Mouse (Mus musculus) heart, embryonic 13.5 days (tissue): ENCODE data around the gene Exd1. TPM values are rescaled to one million over a fixed set of nuclear protein-coding genes. Genes with fewer than 3 reads are reported as not detected.
"Not testable (repeated sequence)": the region's sequence is repeated elsewhere in the genome, so short reads cannot be mapped to it uniquely, and the experiment has no call there.

Experiments used
- ATAC-seq: fragments of 200-750 bp; cut with Nextera tagmentation; 2 replicates; pipeline ENCODE4 v1.8.0; 2017; ENCODE audit warnings: moderate TSS enrichment; ENCODE audit not compliant: insufficient number of reproducible peaks, low FRiP score, low TSS enrichment; ENCODE audit errors: extremely low read depth
- H3K27ac ChIP-seq: fragments of 300-500 bp; sonication (generic); replicated peaks from 2 replicates; pipeline ENCODE4 v1.5.1; 2015; ENCODE audit warnings: moderate library complexity, mild to moderate bottlenecking, inconsistent platforms
- H3K27me3 ChIP-seq: fragments of 300-500 bp; sonication (generic); replicated peaks from 2 replicates; pipeline ENCODE4 v1.6.1; 2015; ENCODE audit warnings: mild to moderate bottlenecking, inconsistent platforms
- H3K36me3 ChIP-seq: fragments of 300-500 bp; sonication (generic); 2 replicates; pipeline ENCODE4 v1.6.1; 2015; ENCODE audit warnings: mild to moderate bottlenecking, inconsistent platforms
- H3K4me1 ChIP-seq: fragments of 300-500 bp; sonication (generic); 2 replicates; pipeline ENCODE4 v1.6.1; 2015; ENCODE audit warnings: inconsistent platforms
- H3K4me2 ChIP-seq: fragments of 300-500 bp; sonication (generic); 2 replicates; pipeline ENCODE4 v1.6.1; 2015; ENCODE audit warnings: inconsistent platforms, mild to moderate bottlenecking, moderate library complexity
- H3K4me3 ChIP-seq: fragments of 300-500 bp; sonication (generic); 2 replicates; pipeline ENCODE4 v1.5.1; 2015; ENCODE audit warnings: moderate library complexity, mild to moderate bottlenecking, inconsistent platforms
- H3K9ac ChIP-seq: fragments of 300-500 bp; sonication (generic); 2 replicates; pipeline ENCODE4 v1.6.1; 2015; ENCODE audit warnings: inconsistent platforms, mild to moderate bottlenecking, moderate library complexity
- H3K9me3 ChIP-seq: fragments of 300-500 bp; sonication (generic); 2 replicates; pipeline ENCODE4 v1.6.1; 2016; ENCODE audit warnings: inconsistent platforms
- WGBS: fragments of 180-500 bp; shearing (Covaris S2); methylation state at CpG from one replicate; pipeline ENCODE4 v1.1.7; 2015; ENCODE audit warnings: mixed read lengths; 5-methylcytosine and 5-hydroxymethylcytosine counted together
- polyA plus RNA-seq: library from polyadenylated mRNA; unstranded; fragments of >200 nt; fragmentation: Nextera tagmentation; extraction: Ambion mirVana; gene quantifications from 2 replicates; pipeline ENCODE4 v1.2.1, GENCODE M21; 2015

Exd1 gene
- polyA plus RNA-seq, 1 experiment from 2014 or later = 0.13 TPM

- Histone ChIP-seq H3K4me1 (no peaks in the 10 kb centered on the region), H3K27ac (no peak overlapping the region), H3K4me3 (no peak overlapping the region), H3K9ac (no peak overlapping the region), H3K36me3 (no peaks in the 10 kb centered on the region), H3K27me3 (no peaks in the 10 kb centered on the region), H3K4me2 (no peak overlapping the region), H3K9me3 (no peaks in the 10 kb centered on the region)
- 59% methylated on average over 9 of the region's 9 CpGs for WGBS
- no peak for ATAC-seq
These were observed 8.6 kb downstream of the Exd1 start for GRCm38 (mm10) chr2:119538802-119539201.

- Histone ChIP-seq H3K9me3 (no peaks in the 10 kb centered on the region), H3K4me3 (no peak overlapping the region), H3K36me3 (no peaks in the 10 kb centered on the region), H3K4me1 (no peaks in the 10 kb centered on the region), H3K9ac (no peak overlapping the region), H3K4me2 (no peak overlapping the region), H3K27ac (no peak overlapping the region), H3K27me3 (no peaks in the 10 kb centered on the region)
- no peak for ATAC-seq
- WGBS = 51% methylated on average over 4 of the region's 4 CpGs
These were observed 22.0 kb downstream of the Exd1 start for GRCm38 (mm10) chr2:119525422-119525821.

GRCm38 (mm10) chr2:119523836-119524235 is 23.6 kb downstream of the Exd1 start:
- Histone ChIP-seq H3K4me2 (no peak overlapping the region), H3K27me3 (no peaks in the 10 kb centered on the region), H3K4me1 (no peaks in the 10 kb centered on the region), H3K27ac (no peak overlapping the region), H3K36me3 (no peaks in the 10 kb centered on the region), H3K9me3 (no peaks in the 10 kb centered on the region), H3K9ac (no peak overlapping the region), H3K4me3 (no peak overlapping the region)
- WGBS = 71% methylated on average over 4 of the region's 4 CpGs
- ATAC-seq = no peak

GRCm38 (mm10) chr2:119520550-119520949 is 26.9 kb downstream of the Exd1 start:
- Histone ChIP-seq H3K4me2 (no peak overlapping the region), H3K36me3 (no peaks in the 10 kb centered on the region), H3K27ac (no peak overlapping the region), H3K27me3 (no peaks in the 10 kb centered on the region), H3K4me3 (no peak overlapping the region), H3K9ac (no peak overlapping the region), H3K9me3 (no peaks in the 10 kb centered on the region), H3K4me1 (no peaks in the 10 kb centered on the region)
- no peak for ATAC-seq
- 68% methylated on average over 7 of the region's 7 CpGs for WGBS

GRCm38 (mm10) chr2:119516811-119517210 is 30.6 kb downstream of the Exd1 start:
- Histone ChIP-seq H3K4me2 (no peak overlapping the region), H3K27me3 (no peaks in the 10 kb centered on the region), H3K27ac (no peak overlapping the region), H3K9me3 (no peaks in the 10 kb centered on the region), H3K9ac (no peak overlapping the region), H3K4me3 (no peak overlapping the region), H3K4me1 (no peaks in the 10 kb centered on the region), H3K36me3 (no peaks in the 10 kb centered on the region)
- ATAC-seq = no peak
- 48% methylated on average over 5 of the region's 5 CpGs for WGBS

GRCm38 (mm10) chr2:119514026-119514522 is 33.4 kb downstream of the Exd1 start:
- Histone ChIP-seq H3K36me3 (no peaks in the 10 kb centered on the region), H3K9ac (no peak overlapping the region), H3K4me2 (no peak overlapping the region), H3K4me3 (no peak overlapping the region), H3K27me3 (no peaks in the 10 kb centered on the region), H3K27ac (no peak overlapping the region), H3K4me1 (no peaks in the 10 kb centered on the region), H3K9me3 (no peaks in the 10 kb centered on the region)
- no peak for ATAC-seq
- 69% methylated on average over 3 of the region's 3 CpGs for WGBS

GRCm38 (mm10) chr2:119512292-119512691 is 35.1 kb downstream of the Exd1 start:
- Histone ChIP-seq H3K27ac (no peak overlapping the region), H3K4me1 (no peaks in the 10 kb centered on the region), H3K4me2 (no peak overlapping the region), H3K27me3 (no peaks in the 10 kb centered on the region), H3K36me3 (no peaks in the 10 kb centered on the region), H3K9me3 (no peaks in the 10 kb centered on the region), H3K4me3 (no peak overlapping the region), H3K9ac (no peak overlapping the region)
- no peak for ATAC-seq
- WGBS = 71% methylated on average over 3 of the region's 3 CpGs

GRCm38 (mm10) chr2:119510856-119511255 is 36.6 kb downstream of the Exd1 start:
- Histone ChIP-seq H3K36me3 (no peaks in the 10 kb centered on the region), H3K27ac (no peak overlapping the region), H3K4me2 (no peak overlapping the region), H3K4me3 (no peak overlapping the region), H3K9ac (no peak overlapping the region), H3K9me3 (no peaks in the 10 kb centered on the region), H3K27me3 (no peaks in the 10 kb centered on the region), H3K4me1 (no peaks in the 10 kb centered on the region)
- no peak for ATAC-seq
- WGBS = 61% methylated on average over 2 of the region's 2 CpGs

GRCm38 (mm10) chr2:119508518-119508917 is 38.9 kb downstream of the Exd1 start:
- not testable (repeated sequence) for H3K9me3 ChIP-seq, ATAC-seq, H3K27ac ChIP-seq, H3K27me3 ChIP-seq, H3K36me3 ChIP-seq, H3K9ac ChIP-seq, H3K4me2 ChIP-seq, H3K4me3 ChIP-seq, H3K4me1 ChIP-seq
- WGBS = 59% methylated on average over 7 of the region's 7 CpGs

GRCm38 (mm10) chr2:119507108-119507507 is 40.3 kb downstream of the Exd1 start:
- H3K4me2 ChIP-seq = no peak overlapping the region
- H3K27me3 ChIP-seq = no peaks in the 10 kb centered on the region
- H3K9ac ChIP-seq = no peak overlapping the region
- H3K4me3 ChIP-seq = no peak overlapping the region
- no peaks in the 10 kb centered on the region for H3K9me3 ChIP-seq
- no peaks in the 10 kb centered on the region for H3K36me3 ChIP-seq
- no peak overlapping the region for H3K27ac ChIP-seq
- H3K4me1 ChIP-seq = no peaks in the 10 kb centered on the region
- ATAC-seq = no peak

- H3K36me3 ChIP-seq = no peaks in the 10 kb centered on the region
- ATAC-seq = no peak
- WGBS = 67% methylated on average over 2 of the region's 2 CpGs
These were observed 46.3 kb downstream of the Exd1 start for GRCm38 (mm10) chr2:119500965-119501652.

GRCm38 (mm10) chr2:119498859-119499258 is 48.6 kb downstream of the Exd1 start:
- 78% methylated on average over 2 of the region's 2 CpGs for WGBS

More at GRCm38 (mm10) chr2:119500965-119501652, 46.3 kb downstream of the Exd1 start:
- Histone ChIP-seq H3K9me3 (no peaks in the 10 kb centered on the region), H3K9ac (no peak overlapping the region), H3K27me3 (no peaks in the 10 kb centered on the region), H3K4me2 (no peak overlapping the region), H3K27ac (no peak overlapping the region), H3K4me3 (no peak overlapping the region), H3K4me1 (no peaks in the 10 kb centered on the region)

More at GRCm38 (mm10) chr2:119498859-119499258, 48.6 kb downstream of the Exd1 start:
- H3K9ac ChIP-seq = no peak overlapping the region
- no peak for ATAC-seq
- H3K4me3 ChIP-seq = no peak overlapping the region
- H3K27me3 ChIP-seq = no peaks in the 10 kb centered on the region
- H3K9me3 ChIP-seq = no peaks in the 10 kb centered on the region
- H3K4me1 ChIP-seq = no peaks in the 10 kb centered on the region
- H3K27ac ChIP-seq = no peak overlapping the region
- no peaks in the 10 kb centered on the region for H3K36me3 ChIP-seq
- no peak overlapping the region for H3K4me2 ChIP-seq
